Mouse (Mus musculus) myocyte (in vitro differentiated cells): ENCODE measurements at regions not wholly inside any gene's neighbourhood (a gene's known extent, or its start where the extent isn't known, plus 50 kb on each side); places are given as distances from the start of the nearest gene placed in this dataset.
A peak's percentile ranks its signal among the peaks of the same experiment; 100 is the strongest.

Experiments used
- H3K27me3 ChIP-seq: one replicate; pipeline ENCODE4 v1.6.1; 2011; ENCODE audit not compliant: control insufficient read depth, insufficient read depth, insufficient read length
- H3K36me3 ChIP-seq: one replicate; pipeline ENCODE4 v1.6.1; 2011; ENCODE audit not compliant: control insufficient read depth, insufficient read depth
- H3K4me2 ChIP-seq: one replicate; pipeline ENCODE4 v1.6.1; 2011; ENCODE audit warnings: low read depth, control low read depth
- H3K4me3 ChIP-seq: one replicate; pipeline ENCODE4 v1.5.1; 2011; ENCODE audit warnings: mild to moderate bottlenecking, control low read depth, moderate library complexity
- H3K79me2 ChIP-seq: one replicate; pipeline ENCODE4 v1.6.1; 2011; ENCODE audit not compliant: control insufficient read depth, insufficient read depth
- H3ac ChIP-seq: one replicate; pipeline ENCODE4 v1.6.1; 2011; ENCODE audit not compliant: control insufficient read depth, insufficient read length
- CEBPB ChIP-seq: IDR thresholded peaks from 2 replicates; pipeline ENCODE4 v1.6.1; 2011; ENCODE audit warnings: mild to moderate bottlenecking, moderate library complexity; ENCODE audit not compliant: poor library complexity, insufficient read depth, severe bottlenecking
- E2F4 ChIP-seq: IDR thresholded peaks from one replicate; pipeline ENCODE4 v1.6.1; 2011; ENCODE audit warnings: mild to moderate bottlenecking, control low read depth, moderate library complexity; ENCODE audit not compliant: insufficient read depth
- MAX ChIP-seq: IDR thresholded peaks from one replicate; pipeline ENCODE4 v1.6.1; 2011; ENCODE audit warnings: low read depth, mild to moderate bottlenecking, control low read depth
- MYOD1 ChIP-seq, 3 experiments: IDR thresholded peaks; one replicate each; pipeline ENCODE4 v1.6.1; 2011; ENCODE audit warnings: control low read depth in 2 of 3, low read depth in 2 of 3, mild to moderate bottlenecking in 2 of 3, moderate library complexity in 1 of 3; ENCODE audit not compliant: insufficient read length in 2 of 3, control insufficient read depth in 1 of 3
- MYOG ChIP-seq, 3 experiments: IDR thresholded peaks; one replicate each; pipeline ENCODE4 v1.6.1; 2011; ENCODE audit warnings: control low read depth in 2 of 3, low read depth in 2 of 3, mild to moderate bottlenecking in 2 of 3; ENCODE audit not compliant: insufficient read length in 2 of 3, control insufficient read depth in 1 of 3, insufficient read depth in 1 of 3
- POLR2A ChIP-seq: IDR thresholded peaks from one replicate; pipeline ENCODE4 v1.6.1; 2011; ENCODE audit warnings: low read depth, mild to moderate bottlenecking, control low read depth, moderate library complexity; ENCODE audit not compliant: insufficient read length
- POLR2AphosphoS2 ChIP-seq: IDR thresholded peaks from one replicate; pipeline ENCODE4 v1.6.1; 2011; ENCODE audit warnings: low read depth, control low read depth; ENCODE audit not compliant: insufficient read length
- REST ChIP-seq: IDR thresholded peaks from one replicate; pipeline ENCODE4 v1.6.1; 2011; ENCODE audit warnings: mild to moderate bottlenecking, control low read depth, moderate library complexity; ENCODE audit not compliant: insufficient read depth, insufficient read length
- SRF ChIP-seq: IDR thresholded peaks from one replicate; pipeline ENCODE4 v1.6.1; 2011; ENCODE audit warnings: low read depth; ENCODE audit not compliant: control insufficient read depth, insufficient read length
- TCF12 ChIP-seq: IDR thresholded peaks from one replicate; pipeline ENCODE4 v1.6.1; 2011; ENCODE audit warnings: mild to moderate bottlenecking, control low read depth; ENCODE audit not compliant: poor library complexity, insufficient read depth, severe bottlenecking
- TCF3 ChIP-seq: IDR thresholded peaks from one replicate; pipeline ENCODE4 v1.6.1; 2011; ENCODE audit warnings: low read depth, control low read depth; ENCODE audit not compliant: insufficient read length
- USF1 ChIP-seq: IDR thresholded peaks from one replicate; pipeline ENCODE4 v1.6.1; 2011; ENCODE audit warnings: low read depth, mild to moderate bottlenecking, control low read depth, moderate library complexity

DNA sequence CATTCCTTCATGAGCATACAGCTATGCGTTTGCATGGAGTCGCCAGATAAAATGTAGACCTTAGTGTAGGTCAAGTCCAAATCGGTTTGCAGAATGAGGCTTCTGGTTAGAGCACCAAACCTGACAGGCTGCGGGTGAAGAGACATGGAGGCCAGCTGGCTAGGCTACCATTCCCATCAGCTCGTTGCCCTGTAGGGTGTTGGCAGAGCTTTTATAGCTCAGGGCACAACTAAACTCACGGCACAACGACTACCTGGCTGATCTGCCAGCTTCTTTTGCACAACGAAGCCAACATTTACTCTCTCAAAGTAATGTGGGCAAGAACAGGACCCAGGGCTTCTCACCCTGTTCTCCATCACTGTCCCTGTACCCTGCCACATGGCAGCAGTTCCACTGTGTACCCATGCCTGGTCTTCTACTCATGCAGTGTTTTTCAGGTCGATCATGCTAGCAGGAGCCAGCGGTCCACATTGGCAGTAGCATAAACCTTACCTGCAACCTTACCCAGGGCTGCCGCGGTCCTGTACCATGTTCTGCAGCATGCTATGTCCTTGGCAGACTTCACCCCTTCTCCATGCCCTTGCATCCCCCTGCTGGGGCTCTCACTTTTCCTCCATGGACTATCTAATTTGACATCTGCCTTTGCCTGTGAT lies 431.0 kb downstream of the Ccdc171 start:
- Histone ChIP-seq H3K4me2 (no peak overlapping the region), H3K79me2 (no peaks in the 10 kb centered on the region), H3K4me3 (no peak overlapping the region), H3ac (no peak overlapping the region), H3K27me3 (no peaks in the 10 kb centered on the region), H3K36me3 (no peaks in the 10 kb centered on the region)
- TF ChIP-seq POLR2A (no peak), REST (no peak)

DNA sequence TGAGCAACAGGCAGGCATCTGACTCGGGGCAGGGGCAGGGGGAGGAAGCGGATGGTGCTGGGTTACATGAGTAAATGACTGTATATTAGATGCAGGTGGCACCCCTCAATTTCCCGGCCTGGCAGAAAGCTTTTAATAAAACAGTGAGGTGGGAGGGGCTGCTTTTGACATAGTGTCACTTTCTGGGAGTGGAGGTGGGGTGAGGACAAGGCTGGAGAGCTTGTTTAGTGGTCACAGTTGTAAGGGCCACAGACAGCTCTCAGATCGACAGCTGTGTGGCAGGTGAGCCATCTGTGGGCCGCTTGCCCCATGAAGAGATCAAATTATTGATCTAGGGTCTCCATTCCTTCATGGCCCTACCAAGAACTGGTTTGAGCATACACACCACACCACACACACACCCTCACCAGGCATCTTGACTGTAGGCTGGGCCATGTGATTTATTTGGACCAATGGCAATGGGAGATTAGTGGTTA lies 431.9 kb downstream of the Ccdc171 start:
- no peak overlapping the region for H3ac ChIP-seq
- no peak overlapping the region for H3K4me2 ChIP-seq
- TF ChIP-seq CEBPB (no peak), USF1 (peak; percentile 58), MYOG (IDR thresholded peaks at IDR 0.05; ENCODE audit: control insufficient read depth in 1 of 3, insufficient read depth in 1 of 3, insufficient read length in 2 of 3, low read depth in 2 of 3) (peak; percentile 23 to 87 (median 52)), POLR2A (no peak), TCF3 (peak; percentile 75), E2F4 (no peak), SRF (no peak), POLR2AphosphoS2 (no peak), MYOD1 (IDR thresholded peaks at IDR 0.05; ENCODE audit: control insufficient read depth in 1 of 3, insufficient read length in 2 of 3, low read depth in 2 of 3) (peak in 2 of 3 experiments; percentile 63 to 88), REST (no peak), MAX (no peak), TCF12 (peak; percentile 59)
- H3K4me3 ChIP-seq = no peak overlapping the region
- H3K36me3 ChIP-seq = no peaks in the 10 kb centered on the region
- no peaks in the 10 kb centered on the region for H3K79me2 ChIP-seq
- H3K27me3 ChIP-seq = no peaks in the 10 kb centered on the region

DNA sequence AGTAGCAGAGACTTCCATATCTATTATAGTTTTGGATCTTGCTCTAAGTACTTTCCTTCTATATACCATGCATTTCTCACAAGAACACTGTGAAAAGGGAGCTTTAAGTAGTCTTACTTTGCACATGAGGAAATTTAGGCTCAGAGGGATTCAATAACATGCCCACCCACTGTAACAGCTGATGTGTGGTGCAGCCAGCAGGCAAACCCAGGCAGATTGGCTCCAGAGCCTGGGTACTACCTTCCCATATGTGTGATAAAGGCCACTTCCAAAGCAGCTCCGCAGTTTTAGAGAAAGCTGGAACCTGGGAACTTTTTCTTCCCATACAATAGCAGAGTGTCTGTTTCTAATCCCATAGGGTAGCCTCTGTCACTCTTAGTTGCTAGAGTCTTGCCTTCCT lies 441.6 kb downstream of the Ccdc171 start:
- H3K27me3 ChIP-seq = no peaks in the 10 kb centered on the region
- no peak overlapping the region for H3ac ChIP-seq

DNA sequence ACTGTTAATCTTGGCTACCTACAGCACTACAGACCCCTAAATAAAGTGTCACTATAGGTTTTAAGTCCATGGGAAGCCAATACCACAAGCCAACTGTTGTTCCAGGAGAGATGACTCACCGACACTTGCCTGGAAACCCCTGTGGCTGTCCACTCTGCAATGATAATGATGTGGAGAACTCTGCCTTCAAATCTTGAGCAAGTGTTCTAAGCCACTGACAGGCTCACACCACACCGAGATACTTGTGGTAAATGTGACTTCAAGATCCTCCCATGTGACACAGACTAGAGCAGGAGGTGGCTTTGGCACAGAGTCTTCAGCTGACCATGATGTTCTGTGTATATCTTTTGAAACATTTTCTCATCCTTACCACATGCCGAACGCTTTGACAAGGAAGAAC lies 447.8 kb downstream of the Ccdc171 start:
- H3K4me3 ChIP-seq = no peak overlapping the region
- H3K4me2 ChIP-seq = peak overlapping the region; percentile 53
- no peak for TF ChIP-seq SRF
- no peak for TF ChIP-seq E2F4
- TF ChIP-seq TCF12 = peak; percentile 42
- TF ChIP-seq MYOG (IDR thresholded peaks at IDR 0.05; ENCODE audit: control insufficient read depth in 1 of 3, insufficient read depth in 1 of 3, insufficient read length in 2 of 3, low read depth in 2 of 3) = peak in 2 of 3 experiments; percentile 81 to 85
- no peak for TF ChIP-seq POLR2AphosphoS2
- no peak for TF ChIP-seq REST
- peak; percentile 2; the same call in 1 of the 2 replicates for TF ChIP-seq CEBPB
- TF ChIP-seq TCF3 = peak; percentile 14
- peak; percentile 81 for TF ChIP-seq USF1
- peak; percentile 52 for TF ChIP-seq MAX
- TF ChIP-seq POLR2A = no peak
- TF ChIP-seq MYOD1 (IDR thresholded peaks at IDR 0.05; ENCODE audit: control insufficient read depth in 1 of 3, insufficient read length in 2 of 3, low read depth in 2 of 3) = peak; percentile 8 to 78 (median 53)
- H3K79me2 ChIP-seq = no peaks in the 10 kb centered on the region
- H3ac ChIP-seq = no peak overlapping the region
- H3K36me3 ChIP-seq = no peaks in the 10 kb centered on the region
- no peaks in the 10 kb centered on the region for H3K27me3 ChIP-seq

More for the DNA sequence above, 441.6 kb downstream of the Ccdc171 start:
- peak in 2 of 3 experiments; percentile 17 to 58 for TF ChIP-seq MYOD1 (IDR thresholded peaks at IDR 0.05; ENCODE audit: control insufficient read depth in 1 of 3, insufficient read length in 2 of 3, low read depth in 2 of 3)
- TF ChIP-seq MYOG (IDR thresholded peaks at IDR 0.05; ENCODE audit: control insufficient read depth in 1 of 3, insufficient read depth in 1 of 3, insufficient read length in 2 of 3, low read depth in 2 of 3) = peak in 1 of 3 experiments; percentile 45
- TF ChIP-seq TCF12 = no peak
- no peaks in the 10 kb centered on the region for H3K36me3 ChIP-seq
- H3K4me3 ChIP-seq = no peak overlapping the region
- no peak overlapping the region for H3K4me2 ChIP-seq
- H3K79me2 ChIP-seq = no peaks in the 10 kb centered on the region

DNA sequence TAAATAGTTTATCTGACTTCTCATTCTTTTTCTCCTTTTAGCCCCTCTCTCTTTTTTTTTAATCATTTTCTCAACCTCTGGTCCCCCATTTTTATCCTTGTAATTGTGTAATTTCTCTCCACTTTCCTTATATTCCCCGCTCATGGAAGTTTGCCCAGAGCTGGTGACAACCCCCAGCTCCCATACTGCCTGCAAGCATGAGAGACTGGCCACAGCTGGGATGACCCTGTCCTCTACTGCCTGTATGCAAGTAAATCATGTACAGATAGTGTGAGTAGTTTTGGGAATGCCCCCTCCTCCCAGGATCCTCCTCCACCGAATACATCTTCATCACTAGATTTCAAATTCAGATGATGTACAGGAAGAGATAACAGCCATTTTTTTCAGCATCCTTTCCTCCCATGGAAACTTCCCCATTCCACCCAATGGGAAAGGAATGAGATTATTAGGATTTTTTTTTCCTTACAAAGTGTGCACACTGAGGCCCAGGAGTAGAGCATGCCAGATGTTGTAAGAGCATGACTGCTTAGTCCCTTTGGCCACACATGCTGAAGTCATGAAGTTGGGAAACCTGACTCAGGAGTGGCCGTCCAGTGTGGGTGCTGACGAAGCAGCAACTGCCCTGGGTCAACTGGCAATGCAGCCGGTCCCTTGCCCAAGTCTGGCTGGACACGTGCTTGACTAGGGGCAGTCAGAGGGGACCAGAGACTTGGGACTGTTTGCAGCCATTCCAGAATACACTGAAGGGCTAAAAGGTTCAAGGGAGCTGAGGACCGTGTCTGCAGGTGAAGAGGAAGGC lies 449.1 kb downstream of the Ccdc171 start:
- Histone ChIP-seq H3K36me3 (no peaks in the 10 kb centered on the region), H3K4me3 (no peak overlapping the region), H3K27me3 (no peaks in the 10 kb centered on the region), H3K4me2 (peak overlapping the region; percentile 53), H3K79me2 (no peaks in the 10 kb centered on the region), H3ac (no peak overlapping the region)
- TF ChIP-seq POLR2A = no peak
- no peak for TF ChIP-seq TCF12
- TF ChIP-seq CEBPB = no peak; the same call in 1 of the 2 replicates
- no peak for TF ChIP-seq SRF
- TF ChIP-seq POLR2AphosphoS2 = no peak
- no peak for TF ChIP-seq USF1
- TF ChIP-seq TCF3 = peak; percentile 58
- peak in 2 of 3 experiments; percentile 61 to 93 for TF ChIP-seq MYOG (IDR thresholded peaks at IDR 0.05; ENCODE audit: control insufficient read depth in 1 of 3, insufficient read depth in 1 of 3, insufficient read length in 2 of 3, low read depth in 2 of 3)
- no peak for TF ChIP-seq REST
- no peak for TF ChIP-seq E2F4
- peak in 2 of 3 experiments; percentile 56 to 81 for TF ChIP-seq MYOD1 (IDR thresholded peaks at IDR 0.05; ENCODE audit: control insufficient read depth in 1 of 3, insufficient read length in 2 of 3, low read depth in 2 of 3)
- no peak for TF ChIP-seq MAX
